Mouse (Mus musculus) forebrain, postnatal 0 days (tissue): Measurements from ENCODE around the gene Rpl5. TPM values are rescaled to one million over a fixed set of nuclear protein-coding genes. Genes with fewer than 3 reads are reported as not detected.
A peak's percentile ranks its signal among the peaks of the same experiment; 100 is the strongest.

Experiments
- ATAC-seq: fragments of 200-750 bp; cut with Nextera tagmentation; 2 replicates; pipeline ENCODE4 v1.8.0; 2017; ENCODE audit warnings: mild to moderate bottlenecking, moderate library complexity
- DNase-seq: peaks from one replicate; pipeline ENCODE4 v3.0.0-alpha.2; 2015
- H3K27ac ChIP-seq: fragments of 300-500 bp; sonication (generic); 2 replicates; pipeline ENCODE4 v1.5.1; 2014; ENCODE audit warnings: low read depth, mild to moderate bottlenecking, antibody characterized with exemption, low read length, moderate library complexity, mixed read lengths
- H3K27me3 ChIP-seq: fragments of 300-500 bp; sonication (generic); 2 replicates; pipeline ENCODE4 v1.6.1; 2014; ENCODE audit warnings: mild to moderate bottlenecking, low read length, mixed read lengths; ENCODE audit not compliant: insufficient read depth
- H3K36me3 ChIP-seq: fragments of 300-500 bp; sonication (generic); 2 replicates; pipeline ENCODE4 v1.6.1; 2014; ENCODE audit warnings: mild to moderate bottlenecking, moderate library complexity; ENCODE audit not compliant: insufficient read depth
- H3K4me1 ChIP-seq: fragments of 300-500 bp; sonication (generic); 2 replicates; pipeline ENCODE4 v1.6.1; 2014; ENCODE audit warnings: antibody characterized with exemption; ENCODE audit not compliant: insufficient read depth
- H3K4me2 ChIP-seq: fragments of 300-500 bp; sonication (generic); 2 replicates; pipeline ENCODE4 v1.6.1; 2014; ENCODE audit warnings: low read depth, mild to moderate bottlenecking, moderate library complexity
- H3K4me3 ChIP-seq: fragments of 300-500 bp; sonication (generic); 2 replicates; pipeline ENCODE4 v1.5.1; 2014; ENCODE audit warnings: low read depth, low read length, mixed read lengths
- H3K9ac ChIP-seq: fragments of 300-500 bp; sonication (generic); 2 replicates; pipeline ENCODE4 v1.6.1; 2014; ENCODE audit warnings: mild to moderate bottlenecking
- H3K9me3 ChIP-seq: fragments of 300-500 bp; sonication (generic); 2 replicates; pipeline ENCODE4 v1.6.1; 2016; ENCODE audit warnings: low read length
- CTCF ChIP-seq: sonication (generic); IDR thresholded peaks from 2 replicates; pipeline ENCODE4 v1.5.1; 2016; ENCODE audit warnings: antibody characterized with exemption, control low read depth, low read depth
- whole genome bisulfite sequencing: fragments of 180-500 bp; shearing (Covaris S2); extraction: QIAGEN DNeasy Blood & Tissue Kit; methylation state at CpG from one replicate; pipeline ENCODE4 v1.1.7; 2014; 5-methylcytosine and 5-hydroxymethylcytosine counted together
- polyA plus RNA-seq: library from polyadenylated mRNA; unstranded; fragments of >200 nt; fragmentation: Nextera tagmentation; extraction: Ambion mirVana; gene quantifications from 2 replicates; pipeline ENCODE4 v1.2.1, GENCODE M21; 2015
- total RNA-seq: library from RNA; depleted of rRNA; stranded (reverse); fragments of >200 nt; gene quantifications from 2 replicates; pipeline ENCODE4 v1.2.3, GENCODE M21; 2014; rRNA removed

Rpl5 gene
- total RNA-seq: 195 and 203 TPM in 2 replicates
- polyA plus RNA-seq: 65.7 and 74.2 TPM in 2 replicates

GRCm38 (mm10) chr5:107900206-107901013 is at the start of gene Rpl5:
Gene Rpl5, plus strand, starts transcription at chr5:107900502.
- H3K9me3 ChIP-seq: no peaks in the 10 kb centered on the region
- WGBS: 4% methylated on average over 65 of the region's 66 CpGs

GRCm38 (mm10) chr5:107853807-107854206 is 46.5 kb upstream of the Rpl5 start:
- Histone ChIP-seq H3K27me3 (no peaks in the 10 kb centered on the region), H3K4me3 (no peak overlapping the region), H3K4me2 (no peak overlapping the region), H3K9me3 (no peaks in the 10 kb centered on the region), H3K9ac (no peak overlapping the region), H3K4me1 (no peaks in the 10 kb centered on the region), H3K36me3 (no peaks in the 10 kb centered on the region), H3K27ac (no peak overlapping the region)
- TF ChIP-seq CTCF: no peak
- ATAC-seq (peak; percentile 48), DNase-seq (no peak)
- WGBS: 7% methylated on average over 6 of the region's 6 CpGs

More at GRCm38 (mm10) chr5:107900206-107901013, at the start of gene Rpl5:
- Histone ChIP-seq H3K4me3 (peak within 1 kb of the TSS; percentile 98), H3K9ac (peak within 1 kb of the TSS; percentile 95), H3K36me3 (peaks cover 22% of the 10 kb centered on the region), H3K4me1 (no peaks in the 10 kb centered on the region), H3K27me3 (no peaks in the 10 kb centered on the region), H3K4me2 (peak within 1 kb of the TSS; percentile 69), H3K27ac (peak within 1 kb of the TSS; percentile 91)
- TF ChIP-seq CTCF: peak; percentile 98
- DNase-seq: peak; percentile 97
- ATAC-seq: peak; percentile 97

GRCm38 (mm10) chr5:107854556-107854955 is 45.7 kb upstream of the Rpl5 start:
- TF ChIP-seq CTCF: no peak
- Histone ChIP-seq H3K4me3 (no peak overlapping the region), H3K36me3 (no peaks in the 10 kb centered on the region), H3K27ac (no peak overlapping the region), H3K9ac (no peak overlapping the region), H3K4me2 (no peak overlapping the region), H3K27me3 (no peaks in the 10 kb centered on the region), H3K4me1 (no peaks in the 10 kb centered on the region), H3K9me3 (no peaks in the 10 kb centered on the region)
- WGBS: 65% methylated on average over 3 of the region's 3 CpGs
- no peak for DNase-seq
- no peak for ATAC-seq

GRCm38 (mm10) chr5:107855546-107855945 is 44.8 kb upstream of the Rpl5 start:
- no peaks in the 10 kb centered on the region for H3K4me1 ChIP-seq
- no peak for ATAC-seq
- no peak for TF ChIP-seq CTCF
- no peak overlapping the region for H3K27ac ChIP-seq
- no peak for DNase-seq
- H3K4me3 ChIP-seq: no peak overlapping the region
- no peak overlapping the region for H3K4me2 ChIP-seq
- H3K9ac ChIP-seq: no peak overlapping the region
- no peaks in the 10 kb centered on the region for H3K9me3 ChIP-seq
- H3K27me3 ChIP-seq: no peaks in the 10 kb centered on the region
- no peaks in the 10 kb centered on the region for H3K36me3 ChIP-seq
- WGBS: 97% methylated on average over 2 of the region's 2 CpGs

GRCm38 (mm10) chr5:107858963-107859362 is 41.3 kb upstream of the Rpl5 start:
- peak; percentile 30 for TF ChIP-seq CTCF
- Histone ChIP-seq H3K4me3 (no peak overlapping the region), H3K27me3 (no peaks in the 10 kb centered on the region), H3K27ac (no peak overlapping the region), H3K9me3 (no peaks in the 10 kb centered on the region), H3K4me2 (no peak overlapping the region), H3K9ac (no peak overlapping the region), H3K36me3 (no peaks in the 10 kb centered on the region), H3K4me1 (no peaks in the 10 kb centered on the region)
- ATAC-seq (no peak), DNase-seq (no peak)
- WGBS: 47% methylated on average over 2 of the region's 2 CpGs

GRCm38 (mm10) chr5:107863971-107864370 is 36.3 kb upstream of the Rpl5 start:
- H3K27me3 ChIP-seq: no peaks in the 10 kb centered on the region
- H3K4me1 ChIP-seq: no peaks in the 10 kb centered on the region
- no peak overlapping the region for H3K9ac ChIP-seq
- H3K9me3 ChIP-seq: no peaks in the 10 kb centered on the region
- H3K36me3 ChIP-seq: no peaks in the 10 kb centered on the region
- TF ChIP-seq CTCF: no peak
- no peak overlapping the region for H3K27ac ChIP-seq
- H3K4me3 ChIP-seq: no peak overlapping the region
- no peak for DNase-seq
- no peak for ATAC-seq
- 90% methylated on average over 3 of the region's 3 CpGs for WGBS
- H3K4me2 ChIP-seq: no peak overlapping the region
